Mouse (Mus musculus) forebrain, postnatal 0 days (tissue): ENCODE data around the gene Icosl. TPM values are rescaled to one million over a fixed set of nuclear protein-coding genes. Genes with fewer than 3 reads are reported as not detected.

ENCODE experiments used
- ATAC-seq: fragments of 200-750 bp; cut with Nextera tagmentation; 2 replicates; pipeline ENCODE4 v1.8.0; 2017; ENCODE audit warnings: mild to moderate bottlenecking, moderate library complexity
- DNase-seq: peaks from one replicate; pipeline ENCODE4 v3.0.0-alpha.2; 2015
- H3K27ac ChIP-seq: fragments of 300-500 bp; sonication (generic); 2 replicates; pipeline ENCODE4 v1.5.1; 2014; ENCODE audit warnings: low read depth, mild to moderate bottlenecking, antibody characterized with exemption, low read length, moderate library complexity, mixed read lengths
- H3K27me3 ChIP-seq: fragments of 300-500 bp; sonication (generic); 2 replicates; pipeline ENCODE4 v1.6.1; 2014; ENCODE audit warnings: mild to moderate bottlenecking, low read length, mixed read lengths; ENCODE audit not compliant: insufficient read depth
- H3K36me3 ChIP-seq: fragments of 300-500 bp; sonication (generic); 2 replicates; pipeline ENCODE4 v1.6.1; 2014; ENCODE audit warnings: mild to moderate bottlenecking, moderate library complexity; ENCODE audit not compliant: insufficient read depth
- H3K4me1 ChIP-seq: fragments of 300-500 bp; sonication (generic); 2 replicates; pipeline ENCODE4 v1.6.1; 2014; ENCODE audit warnings: antibody characterized with exemption; ENCODE audit not compliant: insufficient read depth
- H3K4me2 ChIP-seq: fragments of 300-500 bp; sonication (generic); 2 replicates; pipeline ENCODE4 v1.6.1; 2014; ENCODE audit warnings: low read depth, mild to moderate bottlenecking, moderate library complexity
- H3K4me3 ChIP-seq: fragments of 300-500 bp; sonication (generic); 2 replicates; pipeline ENCODE4 v1.5.1; 2014; ENCODE audit warnings: low read depth, low read length, mixed read lengths
- H3K9ac ChIP-seq: fragments of 300-500 bp; sonication (generic); 2 replicates; pipeline ENCODE4 v1.6.1; 2014; ENCODE audit warnings: mild to moderate bottlenecking
- H3K9me3 ChIP-seq: fragments of 300-500 bp; sonication (generic); 2 replicates; pipeline ENCODE4 v1.6.1; 2016; ENCODE audit warnings: low read length
- CTCF ChIP-seq: sonication (generic); IDR thresholded peaks from 2 replicates; pipeline ENCODE4 v1.5.1; 2016; ENCODE audit warnings: antibody characterized with exemption, control low read depth, low read depth
- WGBS: fragments of 180-500 bp; shearing (Covaris S2); extraction: QIAGEN DNeasy Blood & Tissue Kit; methylation state at CpG from one replicate; pipeline ENCODE4 v1.1.7; 2014; 5-methylcytosine and 5-hydroxymethylcytosine counted together
- polyA plus RNA-seq: library from polyadenylated mRNA; unstranded; fragments of >200 nt; fragmentation: Nextera tagmentation; extraction: Ambion mirVana; gene quantifications from 2 replicates; pipeline ENCODE4 v1.2.1, GENCODE M21; 2015
- total RNA-seq: library from RNA; depleted of rRNA; stranded (reverse); fragments of >200 nt; gene quantifications from 2 replicates; pipeline ENCODE4 v1.2.3, GENCODE M21; 2014

Gene Icosl
- total and polyA plus RNA-seq, 2 experiments from 2014 or later = 0.91 to 1.9 TPM

DNA sequence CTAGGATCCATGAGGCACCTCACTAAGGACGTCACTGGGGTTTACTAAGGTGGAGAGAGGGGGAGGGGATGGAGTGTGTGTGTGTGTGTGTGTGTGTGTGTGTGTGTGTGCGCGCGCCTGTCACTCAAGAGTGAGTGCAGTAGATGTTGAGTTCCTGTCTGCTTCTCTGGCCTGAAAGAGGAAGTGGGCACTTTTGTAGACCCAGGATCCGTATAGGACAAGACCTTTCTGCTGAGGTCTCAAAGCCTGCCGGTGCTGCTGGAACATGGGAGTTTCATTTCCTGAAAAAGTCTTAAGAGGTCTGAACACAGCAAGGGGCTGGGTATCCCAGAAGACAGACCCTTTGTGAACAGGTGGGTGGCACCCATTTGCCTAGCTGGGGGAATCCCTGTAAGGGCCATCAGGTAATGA is 18.0 kb downstream of the Icosl start:
- Histone ChIP-seq H3K27ac (no peak overlapping the region), H3K4me2 (no peak overlapping the region), H3K36me3 (no peaks in the 10 kb centered on the region), H3K4me3 (no peak overlapping the region), H3K9ac (no peak overlapping the region), H3K4me1 (no peaks in the 10 kb centered on the region), H3K9me3 (no peaks in the 10 kb centered on the region), H3K27me3 (no peaks in the 10 kb centered on the region)
- no peak for TF ChIP-seq CTCF
- no peak for ATAC-seq
- 81% methylated on average over 6 of the region's 6 CpGs for WGBS
- DNase-seq = no peak

DNA sequence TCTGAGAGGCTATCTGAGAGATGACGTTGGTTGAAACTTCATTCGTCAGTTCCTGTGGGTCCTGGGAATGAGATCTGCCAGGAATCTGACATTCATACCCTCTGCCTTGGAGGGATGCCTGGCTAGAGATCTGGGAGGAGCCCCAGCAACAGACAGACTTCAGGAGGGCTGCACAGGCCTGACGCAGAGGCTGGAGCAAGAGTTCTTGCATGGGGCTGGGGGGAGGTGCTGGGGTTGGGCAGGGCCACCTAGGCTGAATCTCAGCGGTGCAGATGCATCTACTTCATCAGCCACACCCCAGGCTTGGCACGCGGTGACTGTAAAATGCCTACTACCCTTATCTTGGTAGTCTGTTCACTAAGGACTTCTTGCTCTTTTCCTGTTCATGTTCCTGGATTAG is 21.1 kb downstream of the Icosl start:
- Histone ChIP-seq H3K9ac (no peak overlapping the region), H3K27ac (no peak overlapping the region), H3K4me1 (no peaks in the 10 kb centered on the region), H3K36me3 (no peaks in the 10 kb centered on the region), H3K4me2 (no peak overlapping the region), H3K27me3 (no peaks in the 10 kb centered on the region), H3K9me3 (no peaks in the 10 kb centered on the region), H3K4me3 (no peak overlapping the region)
- no peak for TF ChIP-seq CTCF
- 61% methylated on average over 6 of the region's 6 CpGs for WGBS
- ATAC-seq (no peak), DNase-seq (no peak)

DNA sequence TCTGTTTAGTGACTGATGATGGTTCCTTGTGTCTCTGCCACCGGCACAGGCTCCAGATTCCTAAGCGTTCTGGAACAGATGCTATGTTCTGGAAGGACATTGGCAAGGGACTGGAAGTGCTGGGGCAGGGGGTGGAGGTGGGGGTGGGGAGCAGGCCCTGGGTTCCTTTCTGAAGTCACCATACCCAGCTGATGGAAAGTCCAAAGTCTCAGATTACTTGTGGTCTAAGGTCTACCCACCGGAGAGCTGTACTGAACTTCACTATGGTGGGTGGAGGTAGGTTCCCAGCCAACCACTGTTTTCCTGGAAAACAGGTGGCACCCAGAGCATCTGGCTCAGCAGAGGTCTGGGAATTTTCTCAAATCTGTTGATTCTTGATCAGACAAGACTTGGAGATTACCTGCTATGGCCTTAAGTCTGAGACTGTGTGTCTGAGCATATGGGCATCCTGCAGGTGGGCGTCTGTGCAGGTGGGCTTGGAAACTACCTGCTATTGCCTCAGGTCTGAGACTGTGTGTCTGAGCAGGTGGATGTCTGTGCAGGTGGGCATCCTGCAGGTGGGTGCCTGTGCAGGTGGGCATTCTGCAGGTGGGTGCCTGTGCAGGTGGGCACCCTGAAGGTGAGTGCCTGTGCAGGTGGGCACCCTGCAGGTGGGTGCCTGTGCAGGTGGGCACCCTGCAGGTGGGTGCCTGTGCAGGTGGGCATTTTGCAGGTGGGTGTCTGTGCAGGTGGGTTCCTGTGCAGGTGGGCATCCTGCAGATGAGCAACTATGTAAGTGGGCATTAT is 21.8 kb downstream of the Icosl start:
- DNase-seq (no peak), ATAC-seq (no peak)
- H3K9me3 ChIP-seq = no peaks in the 10 kb centered on the region
- no peak overlapping the region for H3K9ac ChIP-seq
- H3K27me3 ChIP-seq = no peaks in the 10 kb centered on the region
- no peak overlapping the region for H3K4me3 ChIP-seq
- TF ChIP-seq CTCF = no peak
- H3K4me2 ChIP-seq = no peak overlapping the region
- H3K4me1 ChIP-seq = no peaks in the 10 kb centered on the region
- no peaks in the 10 kb centered on the region for H3K36me3 ChIP-seq
- H3K27ac ChIP-seq = no peak overlapping the region
- WGBS = 79% methylated on average over 4 of the region's 4 CpGs

DNA sequence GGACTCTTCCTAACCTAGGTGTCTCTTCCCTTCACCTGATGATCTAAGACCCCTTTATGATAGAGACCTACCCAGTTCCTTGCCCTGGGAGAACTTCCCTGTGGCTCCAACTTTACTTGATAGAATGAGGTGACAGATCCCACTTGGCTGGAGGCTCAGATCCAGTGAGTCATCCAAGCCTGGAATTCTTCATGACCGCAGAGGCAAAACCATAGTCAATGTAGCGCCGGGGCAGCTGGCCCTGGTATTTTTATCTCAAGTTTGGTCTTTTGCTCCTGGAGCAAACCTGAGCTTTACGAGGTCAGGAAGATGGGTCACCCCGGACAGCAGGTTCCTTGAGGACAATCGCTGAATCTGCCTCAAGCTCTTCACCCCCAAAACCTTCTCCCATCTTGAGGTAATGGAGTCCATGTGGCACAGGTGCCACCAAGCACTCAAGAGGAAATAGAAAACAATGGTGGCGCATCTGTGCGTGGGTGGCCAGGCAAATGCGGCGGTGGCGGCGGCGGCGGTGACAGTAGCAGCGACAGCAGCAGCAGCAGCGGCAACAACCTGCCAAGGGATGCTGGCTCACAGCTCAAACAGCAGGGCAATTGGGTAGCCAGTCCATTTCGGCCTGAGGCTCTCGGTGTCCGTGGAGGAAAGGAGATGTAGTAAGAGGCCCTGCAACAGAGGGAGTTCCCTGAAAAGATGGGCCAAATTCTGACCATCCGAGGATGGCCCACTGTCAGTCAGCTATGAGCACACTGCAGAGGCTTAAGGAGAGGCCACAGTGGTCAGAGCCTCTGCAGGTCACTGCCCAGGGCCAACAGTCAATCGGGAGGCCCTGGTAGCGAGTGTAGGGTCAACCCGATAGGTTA is 23.0 kb downstream of the Icosl start:
- no peaks in the 10 kb centered on the region for H3K9me3 ChIP-seq
- no peak for TF ChIP-seq CTCF
- no peak overlapping the region for H3K9ac ChIP-seq
- 92% methylated on average over 23 of the region's 23 CpGs for WGBS
- no peaks in the 10 kb centered on the region for H3K27me3 ChIP-seq
- DNase-seq (no peak), ATAC-seq (no peak)
- H3K4me3 ChIP-seq = no peak overlapping the region
- H3K4me1 ChIP-seq = no peaks in the 10 kb centered on the region
- H3K4me2 ChIP-seq = no peak overlapping the region
- no peaks in the 10 kb centered on the region for H3K36me3 ChIP-seq
- H3K27ac ChIP-seq = no peak overlapping the region

DNA sequence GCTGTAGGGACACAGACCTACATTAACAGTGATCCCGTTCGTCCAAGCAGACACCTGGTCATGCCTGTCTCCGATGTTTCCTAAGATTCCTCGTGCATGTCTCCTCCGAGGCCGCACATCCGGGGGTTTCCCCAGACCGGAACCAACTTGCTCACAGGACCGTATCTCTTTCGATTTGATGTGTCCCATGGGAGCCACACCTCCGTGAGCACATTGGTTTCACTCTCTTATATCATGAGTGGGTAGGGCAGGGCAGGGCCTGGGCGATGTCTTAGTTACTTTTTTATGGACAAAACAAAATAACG is 23.6 kb downstream of the Icosl start:
- H3K36me3 ChIP-seq = no peaks in the 10 kb centered on the region
- no peak overlapping the region for H3K4me3 ChIP-seq
- 96% methylated on average over 13 of the region's 13 CpGs for whole genome bisulfite sequencing
- DNase-seq (no peak), ATAC-seq (no peak)
- H3K9ac ChIP-seq = no peak overlapping the region
- no peaks in the 10 kb centered on the region for H3K27me3 ChIP-seq
- no peak overlapping the region for H3K4me2 ChIP-seq
- no peak for TF ChIP-seq CTCF
- no peak overlapping the region for H3K27ac ChIP-seq
- H3K9me3 ChIP-seq = no peaks in the 10 kb centered on the region
- H3K4me1 ChIP-seq = no peaks in the 10 kb centered on the region

DNA sequence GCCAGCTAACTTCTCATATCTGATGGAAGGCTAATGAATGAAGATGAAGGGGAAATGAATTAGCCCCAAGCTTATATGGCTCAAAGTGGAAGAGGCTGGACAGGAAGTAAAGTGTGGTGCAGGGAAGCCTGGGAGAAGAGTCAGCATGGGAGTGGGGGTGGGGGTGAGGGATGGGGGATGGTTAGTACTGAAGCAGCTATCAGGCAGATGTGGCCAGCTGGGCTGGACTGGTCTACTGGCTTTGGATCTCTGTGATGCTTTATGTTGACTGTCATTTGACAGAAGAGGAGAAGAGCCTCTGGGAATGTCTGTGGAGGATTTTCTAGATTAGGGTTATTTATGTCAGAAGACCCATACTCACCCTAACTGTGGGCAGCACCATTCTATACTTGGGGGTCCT is 26.1 kb downstream of the Icosl start:
- Histone ChIP-seq H3K4me2 (no peak overlapping the region), H3K27me3 (no peaks in the 10 kb centered on the region), H3K27ac (no peak overlapping the region), H3K9ac (no peak overlapping the region), H3K36me3 (no peaks in the 10 kb centered on the region), H3K4me1 (no peaks in the 10 kb centered on the region), H3K4me3 (no peak overlapping the region), H3K9me3 (no peaks in the 10 kb centered on the region)
- no peak for TF ChIP-seq CTCF
- DNase-seq (no peak), ATAC-seq (no peak)
